Mouse (Mus musculus) hindbrain, postnatal 0 days (tissue): ENCODE measurements around the gene 4930455H04Rik. TPM values are rescaled to one million over a fixed set of nuclear protein-coding genes. Genes with fewer than 3 reads are reported as not detected.
A peak's percentile ranks its signal among the peaks of the same experiment; 100 is the strongest.

ENCODE experiments used
- ATAC-seq: fragments of 200-750 bp; cut with Nextera tagmentation; 2 replicates; pipeline ENCODE4 v1.8.0; 2017; ENCODE audit warnings: mild to moderate bottlenecking, moderate TSS enrichment, moderate library complexity
- DNase-seq: peaks from one replicate; pipeline ENCODE4 v3.0.0-alpha.2; 2015; ENCODE audit warnings: low spot score
- H3K27ac ChIP-seq: fragments of 300-500 bp; sonication (generic); 2 replicates; pipeline ENCODE4 v1.5.1; 2014; ENCODE audit warnings: mild to moderate bottlenecking
- H3K27me3 ChIP-seq: fragments of 300-500 bp; sonication (generic); 2 replicates; pipeline ENCODE4 v1.6.1; 2014; ENCODE audit warnings: low read length, mixed read lengths; ENCODE audit not compliant: insufficient read depth
- H3K36me3 ChIP-seq: fragments of 300-500 bp; sonication (generic); 2 replicates; pipeline ENCODE4 v1.6.1; 2014; ENCODE audit warnings: low read length, mixed read lengths; ENCODE audit not compliant: insufficient read depth
- H3K4me1 ChIP-seq: fragments of 300-500 bp; sonication (generic); 2 replicates; pipeline ENCODE4 v1.6.1; 2014; ENCODE audit warnings: antibody characterized with exemption, low read length, mixed read lengths; ENCODE audit not compliant: insufficient read depth
- H3K4me2 ChIP-seq: fragments of 300-500 bp; sonication (generic); 2 replicates; pipeline ENCODE4 v1.6.1; 2014; ENCODE audit warnings: low read depth, mild to moderate bottlenecking, low read length, moderate library complexity, mixed read lengths
- H3K4me3 ChIP-seq: fragments of 300-500 bp; sonication (generic); 2 replicates; pipeline ENCODE4 v1.5.1; 2014; ENCODE audit warnings: low read length
- H3K9ac ChIP-seq: fragments of 300-500 bp; sonication (generic); replicated peaks from 2 replicates; pipeline ENCODE4 v1.6.1; 2014; ENCODE audit warnings: mild to moderate bottlenecking, low read length, moderate library complexity, mixed read lengths
- H3K9me3 ChIP-seq: fragments of 300-500 bp; sonication (generic); 2 replicates; pipeline ENCODE4 v1.6.1; 2016; ENCODE audit warnings: low read length, mixed read lengths
- CTCF ChIP-seq: IDR thresholded peaks from 2 replicates; pipeline ENCODE4 v1.5.1; 2016; ENCODE audit warnings: antibody characterized with exemption, control low read depth, low read depth
- WGBS: fragments of 180-500 bp; shearing (Covaris S2); extraction: QIAGEN DNeasy Blood & Tissue Kit; methylation state at CpG from one replicate; pipeline ENCODE4 v1.1.7; 2014; 5-methylcytosine and 5-hydroxymethylcytosine counted together
- polyA plus RNA-seq: library from polyadenylated mRNA; unstranded; fragments of >200 nt; fragmentation: Nextera tagmentation; extraction: Ambion mirVana; gene quantifications from 2 replicates; pipeline ENCODE4 v1.2.1, GENCODE M21; 2015
- total RNA-seq: library from RNA; depleted of rRNA; stranded (reverse); fragments of >200 nt; gene quantifications from 2 replicates; pipeline ENCODE4 v1.2.3, GENCODE M21; 2014

Gene 4930455H04Rik
- total and polyA plus RNA-seq, 2 experiments from 2014 or later: not detected

- WGBS: 49% methylated on average over 9 of the region's 9 CpGs
- ATAC-seq (no peak), DNase-seq (peak; percentile 39)
- Histone ChIP-seq H3K4me1 (no peaks in the 10 kb centered on the region; the same call in 1 of the 2 replicates), H3K9ac (no peak overlapping the region), H3K27me3 (no peaks in the 10 kb centered on the region), H3K9me3 (no peaks in the 10 kb centered on the region), H3K4me2 (no peak overlapping the region), H3K4me3 (no peak overlapping the region), H3K27ac (no peak overlapping the region), H3K36me3 (no peaks in the 10 kb centered on the region)
- no peak for TF ChIP-seq CTCF
Observed at GRCm38 (mm10) chr3:116964426-116964825, 3.6 kb upstream of the 4930455H04Rik start.

GRCm38 (mm10) chr3:116966225-116966624, 1.8 kb upstream of the 4930455H04Rik start:
- Histone ChIP-seq H3K4me2 (peak overlapping the region; percentile 71; the same call in 1 of the 2 replicates), H3K36me3 (no peaks in the 10 kb centered on the region), H3K9ac (no peak overlapping the region), H3K27ac (no peak overlapping the region), H3K4me3 (no peak overlapping the region), H3K4me1 (no peaks in the 10 kb centered on the region; the same call in 1 of the 2 replicates), H3K9me3 (no peaks in the 10 kb centered on the region), H3K27me3 (no peaks in the 10 kb centered on the region)
- 15% methylated on average over 4 of the region's 4 CpGs for WGBS
- DNase-seq: peak; percentile 82
- ATAC-seq: peak; percentile 88
- TF ChIP-seq CTCF: peak; percentile 71

GRCm38 (mm10) chr3:116966800-116967199, 1.3 kb upstream of the 4930455H04Rik start:
- WGBS: 39% methylated on average over 6 of the region's 6 CpGs
- DNase-seq: peak; percentile 31
- H3K4me2 ChIP-seq: peak overlapping the region; percentile 71
- no peak overlapping the region for H3K9ac ChIP-seq
- H3K27ac ChIP-seq: peak overlapping the region; percentile 11; the same call in 1 of the 2 replicates
- H3K4me1 ChIP-seq: no peaks in the 10 kb centered on the region; the same call in 1 of the 2 replicates
- H3K4me3 ChIP-seq: peak overlapping the region; percentile 47; the same call in 1 of the 2 replicates
- no peaks in the 10 kb centered on the region for H3K27me3 ChIP-seq
- ATAC-seq: no peak
- H3K36me3 ChIP-seq: no peaks in the 10 kb centered on the region
- TF ChIP-seq CTCF: no peak
- no peaks in the 10 kb centered on the region for H3K9me3 ChIP-seq

- Histone ChIP-seq H3K27ac (no peak overlapping the region), H3K27me3 (no peaks in the 10 kb centered on the region), H3K4me3 (peak overlapping the region; percentile 47), H3K4me1 (no peaks in the 10 kb centered on the region; the same call in 1 of the 2 replicates), H3K4me2 (peak overlapping the region; percentile 71), H3K9me3 (no peaks in the 10 kb centered on the region), H3K36me3 (no peaks in the 10 kb centered on the region), H3K9ac (no peak overlapping the region)
- no peak for ATAC-seq
- no peak for DNase-seq
- TF ChIP-seq CTCF: no peak
- 80% methylated on average over 6 of the region's 6 CpGs for WGBS
Observed at GRCm38 (mm10) chr3:116967436-116967835, 631 bp upstream of the 4930455H04Rik start.

GRCm38 (mm10) chr3:116968540-116968997, 502 bp downstream of the 4930455H04Rik start, which contains the start of gene Palmd:
Palmd (minus strand) TSS chr3:116968987.
- Histone ChIP-seq H3K9ac (peak within 1 kb of the TSS; percentile 53), H3K9me3 (no peaks in the 10 kb centered on the region), H3K4me3 (peak within 1 kb of the TSS; percentile 47), H3K27ac (peak within 1 kb of the TSS; percentile 76), H3K4me1 (no peaks in the 10 kb centered on the region; the same call in 1 of the 2 replicates), H3K4me2 (peak within 1 kb of the TSS; percentile 71), H3K27me3 (no peaks in the 10 kb centered on the region), H3K36me3 (no peaks in the 10 kb centered on the region)
- DNase-seq (peak; percentile 77), ATAC-seq (peak; percentile 85)
- 3% methylated on average over 17 of the region's 17 CpGs for WGBS
- TF ChIP-seq CTCF: no peak

GRCm38 (mm10) chr3:116969003-116969402, 936 bp downstream of the 4930455H04Rik start:
- H3K9ac ChIP-seq: peak overlapping the region; percentile 53
- DNase-seq: no peak
- no peaks in the 10 kb centered on the region for H3K9me3 ChIP-seq

GRCm38 (mm10) chr3:116969786-116970185, 1.7 kb downstream of the 4930455H04Rik start:
- Histone ChIP-seq H3K9ac (no peak overlapping the region), H3K4me2 (no peak overlapping the region), H3K27me3 (no peaks in the 10 kb centered on the region), H3K36me3 (no peaks in the 10 kb centered on the region), H3K4me1 (no peaks in the 10 kb centered on the region; the same call in 1 of the 2 replicates), H3K9me3 (no peaks in the 10 kb centered on the region), H3K4me3 (no peak overlapping the region), H3K27ac (no peak overlapping the region)
- DNase-seq (peak; percentile 36), ATAC-seq (no peak)
- TF ChIP-seq CTCF: no peak
- WGBS: 46% methylated on average over 5 of the region's 5 CpGs

More at GRCm38 (mm10) chr3:116969003-116969402, 936 bp downstream of the 4930455H04Rik start:
- Histone ChIP-seq H3K4me3 (peak overlapping the region; percentile 47), H3K4me2 (peak overlapping the region; percentile 71), H3K4me1 (no peaks in the 10 kb centered on the region; the same call in 1 of the 2 replicates), H3K27me3 (no peaks in the 10 kb centered on the region), H3K36me3 (no peaks in the 10 kb centered on the region), H3K27ac (peak overlapping the region; percentile 76; the same call in 1 of the 2 replicates)
- no peak for TF ChIP-seq CTCF
- 17% methylated on average over 4 of the region's 5 CpGs for WGBS
- no peak for ATAC-seq
